Mouse (Mus musculus) ES-E14 (cell line): ENCODE results near the gene Serpind1.

Experiments
- CHD2 ChIP-seq: IDR thresholded peaks from 2 replicates; pipeline ENCODE4 v1.6.1; 2014; ENCODE audit warnings: mild to moderate bottlenecking, low read depth, low read length, inconsistent platforms
- HCFC1 ChIP-seq: IDR thresholded peaks from 2 replicates; pipeline ENCODE4 v1.6.1; 2012; ENCODE audit warnings: low read length, inconsistent platforms, borderline replicate concordance; ENCODE audit not compliant: insufficient read depth
- MAFK ChIP-seq: IDR thresholded peaks from 2 replicates; pipeline ENCODE4 v1.6.1; 2014; ENCODE audit warnings: mild to moderate bottlenecking, low read depth, low read length, inconsistent platforms; ENCODE audit not compliant: insufficient read depth
- ZC3H11A ChIP-seq: IDR thresholded peaks from 2 replicates; pipeline ENCODE4 v1.6.1; 2012; ENCODE audit warnings: low read depth, mild to moderate bottlenecking, inconsistent platforms, low read length, borderline replicate concordance
- ZNF384 ChIP-seq: IDR thresholded peaks from 2 replicates; pipeline ENCODE4 v1.6.1; 2012; ENCODE audit warnings: low read depth, low read length, inconsistent platforms

GRCm38 (mm10) chr16:17345141-17345812 lies 14.1 kb downstream of the Serpind1 start:
- TF ChIP-seq MAFK, result no peak
- TF ChIP-seq ZC3H11A, result no peak
- TF ChIP-seq ZNF384, result no peak
- no peak for TF ChIP-seq HCFC1
- TF ChIP-seq CHD2, result no peak
